Mouse (Mus musculus) heart, adult 11 months (tissue): Measurements from ENCODE around the gene Zfp873.
A peak's percentile ranks its signal among the peaks of the same experiment; 100 is the strongest.
"Not testable (repeated sequence)": the region's sequence is repeated elsewhere in the genome, so short reads cannot be mapped to it uniquely, and the experiment has no call there.

Experiments
- DNase-seq: peaks from one replicate; pipeline ENCODE4 v3.0.0; 2022

The Zfp873 gene

GRCm38 (mm10) chr10:82047597-82048459 lies at the start of gene Zfp873:
Gene Zfp873, plus strand, starts transcription at chr10:82048123.
- peak; percentile 100 for DNase-seq

GRCm38 (mm10) chr10:82003209-82003608 lies 44.7 kb upstream of the Zfp873 start:
- peak; percentile 75 for DNase-seq

- DNase-seq: peak; percentile 84
Measured at GRCm38 (mm10) chr10:82004822-82005221, 43.1 kb upstream of the Zfp873 start.

- DNase-seq: no peak
Measured at GRCm38 (mm10) chr10:82042191-82042590, 5.7 kb upstream of the Zfp873 start.

GRCm38 (mm10) chr10:82046603-82047002 lies 1.3 kb upstream of the Zfp873 start:
- no peak for DNase-seq

DNA sequence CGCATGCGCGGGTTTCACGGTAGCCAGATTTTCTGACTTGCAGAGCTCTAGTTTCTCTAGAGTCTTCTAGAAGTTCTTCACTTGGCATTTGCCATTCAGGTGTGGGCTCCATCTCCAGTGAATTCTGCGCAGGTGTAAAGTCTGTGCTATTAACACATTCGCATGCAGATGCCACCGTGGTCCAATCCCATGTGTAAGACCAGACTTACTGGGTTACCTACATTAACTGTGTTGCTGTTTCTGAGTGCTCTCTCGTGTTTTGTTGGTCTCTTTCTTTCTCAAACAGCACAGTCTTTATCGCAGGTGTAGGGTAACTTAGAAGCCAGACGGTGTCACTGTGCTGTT lies 509 bp downstream of the Zfp873 start:
- DNase-seq: not testable (repeated sequence)

DNA sequence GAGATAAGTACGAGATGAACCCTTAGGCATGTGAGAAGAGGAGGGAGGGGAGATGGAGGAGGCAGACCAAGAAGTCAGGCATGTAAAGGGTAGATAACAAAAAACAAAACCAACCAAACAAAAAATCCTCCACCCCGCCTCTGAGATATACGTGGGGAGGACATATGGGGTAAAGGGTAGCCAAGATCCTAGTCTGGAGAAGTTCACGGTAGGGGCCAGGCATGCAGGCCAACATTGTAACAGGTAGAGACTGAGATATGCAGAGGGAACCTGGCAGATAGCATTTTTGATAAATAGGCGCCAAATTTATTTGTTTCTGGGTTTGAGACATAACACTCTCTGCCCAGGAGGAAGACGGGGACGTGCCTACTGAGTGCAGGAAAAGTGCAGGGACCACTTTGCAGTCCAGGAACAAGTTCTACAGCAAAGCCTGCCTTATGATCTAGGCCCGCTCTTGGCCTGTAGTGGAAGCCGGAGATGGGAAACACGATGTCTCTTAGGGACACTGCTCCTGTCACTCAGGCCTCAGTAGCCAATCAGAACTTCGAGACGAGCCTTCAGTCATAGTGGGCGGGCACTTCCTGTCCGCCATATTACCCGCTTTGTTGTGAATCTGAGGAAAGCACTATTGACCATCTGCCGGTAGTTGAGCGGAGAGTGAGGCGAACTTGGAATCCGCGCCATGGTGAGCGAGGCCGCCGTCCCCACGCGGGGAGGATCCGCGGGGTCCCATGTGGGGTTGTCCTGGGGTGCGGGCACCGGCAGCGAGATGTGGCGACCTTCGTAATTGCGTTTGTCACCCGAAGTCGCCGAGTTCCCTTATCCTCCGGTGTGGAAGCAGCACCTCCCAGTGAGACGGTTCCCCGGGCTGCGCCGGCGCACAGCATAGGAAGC lies 35.1 kb downstream of the Zfp873 start, which contains the start of gene BC024063:
Gene BC024063 (plus strand): TSS at position 626 of the 894 bp plus-strand sequence.
- peak; percentile 98 for DNase-seq

GRCm38 (mm10) chr10:82083622-82083971 lies 35.7 kb downstream of the Zfp873 start:
- DNase-seq: not testable (repeated sequence)
